Mouse (Mus musculus) midbrain, embryonic 13.5 days (tissue): ENCODE data around the gene Ccdc116. TPM values are rescaled to one million over a fixed set of nuclear protein-coding genes. Genes with fewer than 3 reads are reported as not detected.
A peak's percentile ranks its signal among the peaks of the same experiment; 100 is the strongest.

Experiments used
- ATAC-seq: fragments of 200-750 bp; cut with Nextera tagmentation; 2 replicates; pipeline ENCODE4 v1.8.0; 2017; ENCODE audit warnings: mild to moderate bottlenecking, moderate TSS enrichment, moderate library complexity
- H3K27ac ChIP-seq: fragments of 300-500 bp; sonication (generic); 2 replicates; pipeline ENCODE4 v1.5.1; 2015; ENCODE audit warnings: inconsistent platforms, mild to moderate bottlenecking, moderate library complexity
- H3K27me3 ChIP-seq: fragments of 300-500 bp; sonication (generic); 2 replicates; pipeline ENCODE4 v1.6.1; 2015; ENCODE audit warnings: mild to moderate bottlenecking, inconsistent platforms
- H3K36me3 ChIP-seq: fragments of 300-500 bp; sonication (generic); 2 replicates; pipeline ENCODE4 v1.6.1; 2015; ENCODE audit warnings: mild to moderate bottlenecking, inconsistent platforms
- H3K4me1 ChIP-seq: fragments of 300-500 bp; sonication (generic); replicated peaks from 2 replicates; pipeline ENCODE4 v1.6.1; 2015; ENCODE audit warnings: inconsistent platforms
- H3K4me2 ChIP-seq: fragments of 300-500 bp; sonication (generic); replicated peaks from 2 replicates; pipeline ENCODE4 v1.6.1; 2015; ENCODE audit warnings: moderate library complexity, mild to moderate bottlenecking, inconsistent platforms
- H3K4me3 ChIP-seq: fragments of 300-500 bp; sonication (generic); replicated peaks from 2 replicates; pipeline ENCODE4 v1.5.1; 2015; ENCODE audit warnings: mild to moderate bottlenecking, inconsistent platforms
- H3K9ac ChIP-seq: fragments of 300-500 bp; sonication (generic); replicated peaks from 2 replicates; pipeline ENCODE4 v1.6.1; 2015; ENCODE audit warnings: mild to moderate bottlenecking, inconsistent platforms
- H3K9me3 ChIP-seq: fragments of 300-500 bp; sonication (generic); 2 replicates; pipeline ENCODE4 v1.6.1; 2016; ENCODE audit warnings: mild to moderate bottlenecking, inconsistent platforms
- WGBS: fragments of 180-500 bp; shearing (Covaris S2); methylation state at CpG from one replicate; pipeline ENCODE4 v1.1.7; 2015; 5-methylcytosine and 5-hydroxymethylcytosine counted together
- polyA plus RNA-seq: library from polyadenylated mRNA; unstranded; fragments of >200 nt; fragmentation: Nextera tagmentation; extraction: Ambion mirVana; gene quantifications from 2 replicates; pipeline ENCODE4 v1.2.1, GENCODE M21; 2015

Ccdc116 gene
- polyA plus RNA-seq, 1 experiment from 2014 or later: 1.1 TPM

DNA sequence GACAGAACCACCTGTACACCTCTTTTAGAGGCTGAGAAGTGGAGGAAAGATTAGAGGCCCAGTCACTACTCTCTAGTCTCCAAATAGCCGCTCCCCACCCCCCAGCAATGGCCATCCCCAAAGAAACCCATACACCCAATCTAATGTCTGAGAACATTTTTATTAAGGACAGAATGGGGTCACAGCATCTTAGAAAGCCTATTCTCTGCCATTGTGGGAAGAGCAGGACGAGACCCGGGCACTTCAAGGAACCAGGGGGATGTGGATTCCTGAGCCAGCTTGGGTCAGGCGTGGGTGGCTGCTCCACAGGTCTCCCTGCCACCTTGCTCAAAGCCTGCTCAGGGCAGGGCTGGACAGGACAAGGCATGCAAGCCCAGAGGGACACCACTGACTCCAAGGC, 4.8 kb upstream of the Ccdc116 start:
- ATAC-seq: no peak
- H3K27ac ChIP-seq: no peak overlapping the region
- H3K4me2 ChIP-seq: no peak overlapping the region
- peaks cover 17% of the 10 kb centered on the region for H3K4me1 ChIP-seq
- H3K9ac ChIP-seq: no peak overlapping the region
- H3K9me3 ChIP-seq: no peaks in the 10 kb centered on the region
- WGBS: 98% methylated on average over 4 of the region's 4 CpGs
- H3K4me3 ChIP-seq: no peak overlapping the region
- H3K27me3 ChIP-seq: 0 out of 2 replicates have a peak, but pooled peaks cover 2% of the 10 kb centered on the region
- peaks cover 43% of the 10 kb centered on the region for H3K36me3 ChIP-seq

GRCm38 (mm10) chr16:17150520-17151258, 3.7 kb upstream of the Ccdc116 start:
- ATAC-seq: no peak
- Histone ChIP-seq H3K36me3 (peaks cover 37% of the 10 kb centered on the region), H3K4me1 (peaks cover 18% of the 10 kb centered on the region), H3K27ac (no peak overlapping the region), H3K4me2 (no peak overlapping the region), H3K27me3 (0 out of 2 replicates have a peak, but pooled peaks cover 2% of the 10 kb centered on the region), H3K9ac (no peak overlapping the region), H3K9me3 (no peaks in the 10 kb centered on the region), H3K4me3 (no peak overlapping the region)
- whole genome bisulfite sequencing: 90% methylated on average over 7 of the region's 7 CpGs

DNA sequence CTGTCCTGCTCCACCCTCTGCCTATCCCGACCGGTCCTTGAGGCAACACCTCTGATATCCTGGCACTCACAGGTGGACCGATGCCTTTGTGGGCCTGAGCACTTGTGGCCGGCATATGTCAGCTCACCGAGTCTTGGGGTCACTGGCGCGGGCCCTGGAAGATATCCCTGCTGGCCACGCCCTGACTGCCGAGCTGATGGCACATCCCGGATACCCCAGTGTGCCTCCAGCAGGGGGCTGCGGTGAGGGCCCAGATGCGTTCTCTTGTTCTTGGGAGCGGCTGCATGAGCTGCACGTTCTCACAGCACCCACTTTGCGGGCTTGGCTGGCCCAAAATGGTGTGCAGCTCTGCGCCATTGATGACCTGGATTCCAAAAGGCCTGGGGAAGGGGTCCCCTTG, 1.1 kb upstream of the Ccdc116 start:
- ATAC-seq: peak; percentile 21
- H3K27ac ChIP-seq: no peak overlapping the region
- WGBS: 9% methylated on average over 16 of the region's 16 CpGs
- peaks cover 18% of the 10 kb centered on the region for H3K4me1 ChIP-seq
- H3K4me3 ChIP-seq: peak overlapping the region; percentile 62
- H3K4me2 ChIP-seq: peak overlapping the region; percentile 92
- H3K36me3 ChIP-seq: peaks cover 18% of the 10 kb centered on the region
- peak overlapping the region; percentile 76 for H3K9ac ChIP-seq
- no peaks in the 10 kb centered on the region for H3K9me3 ChIP-seq
- H3K27me3 ChIP-seq: 0 out of 2 replicates have a peak, but pooled peaks cover 2% of the 10 kb centered on the region

DNA sequence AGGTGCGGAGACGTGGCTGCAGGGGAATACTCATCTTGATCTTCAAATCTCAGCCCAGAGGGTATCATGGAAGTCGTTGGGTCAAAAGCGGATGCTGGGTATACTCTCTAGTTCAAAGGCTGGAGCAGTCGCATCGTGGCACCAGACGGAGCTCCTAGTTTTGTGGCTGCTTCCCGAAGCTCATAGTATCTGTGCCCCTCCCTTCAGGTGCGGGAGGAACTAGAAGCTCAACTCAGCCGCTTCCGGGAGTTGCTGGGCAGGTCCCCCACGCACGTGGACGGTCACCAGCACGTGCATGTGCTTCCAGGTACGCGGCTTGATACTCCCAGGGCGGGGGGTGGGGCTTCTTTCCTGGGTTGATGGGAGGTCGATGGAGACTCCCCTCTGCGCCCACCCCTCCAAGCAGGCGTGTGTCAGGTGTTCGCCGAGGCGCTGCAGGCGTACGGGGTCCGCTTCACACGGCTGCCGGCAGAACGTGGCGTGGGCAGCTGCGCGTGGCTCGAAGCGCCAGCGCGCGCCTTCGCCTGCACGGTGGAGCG, 431 bp upstream of the Ccdc116 start:
- H3K4me1 ChIP-seq: peaks cover 18% of the 10 kb centered on the region
- H3K9me3 ChIP-seq: no peaks in the 10 kb centered on the region
- peak overlapping the region; percentile 62 for H3K4me3 ChIP-seq
- H3K27me3 ChIP-seq: 0 out of 2 replicates have a peak, but pooled peaks cover 2% of the 10 kb centered on the region
- H3K4me2 ChIP-seq: peak overlapping the region; percentile 92
- H3K36me3 ChIP-seq: peaks cover 12% of the 10 kb centered on the region
- WGBS: under 1% methylated on average over 41 of the region's 41 CpGs
- peak; percentile 49 for ATAC-seq
- peak overlapping the region; percentile 65; the same call in 1 of the 2 replicates for H3K27ac ChIP-seq
- H3K9ac ChIP-seq: peak overlapping the region; percentile 76

DNA sequence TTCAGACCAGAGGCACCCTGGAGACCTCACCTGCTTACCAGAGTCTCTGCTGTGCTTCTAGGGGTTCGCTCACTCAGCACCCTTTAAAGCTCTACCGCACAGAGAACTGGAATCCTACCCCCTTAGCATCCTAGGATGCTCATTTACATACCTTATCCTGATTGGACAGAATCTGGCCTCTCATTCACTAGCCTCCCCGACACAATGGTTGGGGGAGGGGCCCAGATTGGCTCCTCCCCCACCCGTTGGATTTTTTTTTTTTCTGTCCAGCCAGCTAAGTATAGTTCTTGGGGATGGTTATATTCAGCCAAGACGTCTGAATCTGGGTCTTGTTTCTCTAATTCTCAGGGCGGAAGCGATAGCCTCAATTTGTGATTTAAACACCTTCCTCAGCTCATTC, 2.7 kb downstream of the Ccdc116 start, which contains the start of gene Ydjc:
Gene Ydjc (plus strand): TSS at position 283 of the 400 bp plus-strand sequence.
- Histone ChIP-seq H3K4me2 (no peak within 1 kb of the TSS), H3K4me3 (no peak within 1 kb of the TSS), H3K36me3 (no peaks in the 10 kb centered on the region), H3K27ac (no peak within 1 kb of the TSS), H3K4me1 (peaks cover 18% of the 10 kb centered on the region), H3K27me3 (0 out of 2 replicates have a peak, but pooled peaks cover 2% of the 10 kb centered on the region), H3K9me3 (no peaks in the 10 kb centered on the region), H3K9ac (no peak within 1 kb of the TSS)
- ATAC-seq: no peak
- 17% methylated on average over 7 of the region's 7 CpGs for WGBS

DNA sequence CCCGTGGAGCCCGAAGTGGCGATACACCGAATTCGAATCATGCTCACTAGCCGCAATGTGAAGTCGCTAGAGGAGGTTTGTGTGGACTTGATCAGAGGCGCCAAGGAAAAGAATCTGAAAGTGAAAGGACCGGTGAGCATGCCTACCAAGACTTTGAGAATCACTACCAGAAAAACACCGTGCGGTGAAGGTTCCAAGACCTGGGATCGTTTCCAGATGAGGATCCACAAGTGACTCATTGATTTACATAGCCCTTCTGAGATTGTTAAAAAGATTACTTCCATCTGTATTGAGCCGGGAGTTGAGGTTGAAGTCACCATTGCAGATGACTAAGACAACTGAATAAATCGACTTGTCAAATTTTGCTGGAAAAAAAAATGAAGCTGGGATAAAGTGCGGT, 9.7 kb downstream of the Ccdc116 start:
- H3K27me3 ChIP-seq: no peaks in the 10 kb centered on the region
- 88% methylated on average over 15 of the region's 15 CpGs for WGBS
- no peak overlapping the region for H3K4me2 ChIP-seq
- no peaks in the 10 kb centered on the region for H3K9me3 ChIP-seq
- no peak overlapping the region for H3K27ac ChIP-seq
- no peaks in the 10 kb centered on the region for H3K36me3 ChIP-seq
- H3K4me3 ChIP-seq: no peak overlapping the region
- H3K4me1 ChIP-seq: peaks cover 6% of the 10 kb centered on the region
- no peak for ATAC-seq
- H3K9ac ChIP-seq: no peak overlapping the region

DNA sequence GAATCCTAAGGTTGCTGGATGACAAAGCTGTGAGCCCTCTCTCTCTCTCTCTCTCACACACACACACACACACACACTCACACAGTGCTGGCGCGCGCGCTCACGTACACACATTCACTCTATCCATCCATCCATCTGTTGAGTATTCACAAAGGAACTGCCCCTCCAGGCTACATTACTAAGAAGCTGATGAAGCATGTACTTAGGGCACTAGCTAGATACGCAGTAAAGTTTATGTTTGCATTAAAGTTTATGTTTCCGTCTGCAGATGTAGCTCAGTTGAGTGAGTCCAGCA, 14.2 kb downstream of the Ccdc116 start:
- no peak for ATAC-seq
- H3K4me3 ChIP-seq: peak overlapping the region; percentile 85
- H3K4me1 ChIP-seq: peaks cover 20% of the 10 kb centered on the region
- H3K27me3 ChIP-seq: no peaks in the 10 kb centered on the region
- H3K9ac ChIP-seq: peak overlapping the region; percentile 48; the same call in 1 of the 2 replicates
- peak overlapping the region; percentile 97 for H3K4me2 ChIP-seq
- no peak overlapping the region for H3K27ac ChIP-seq
- H3K36me3 ChIP-seq: no peaks in the 10 kb centered on the region
- 33% methylated on average over 7 of the region's 7 CpGs for WGBS
- no peaks in the 10 kb centered on the region for H3K9me3 ChIP-seq

DNA sequence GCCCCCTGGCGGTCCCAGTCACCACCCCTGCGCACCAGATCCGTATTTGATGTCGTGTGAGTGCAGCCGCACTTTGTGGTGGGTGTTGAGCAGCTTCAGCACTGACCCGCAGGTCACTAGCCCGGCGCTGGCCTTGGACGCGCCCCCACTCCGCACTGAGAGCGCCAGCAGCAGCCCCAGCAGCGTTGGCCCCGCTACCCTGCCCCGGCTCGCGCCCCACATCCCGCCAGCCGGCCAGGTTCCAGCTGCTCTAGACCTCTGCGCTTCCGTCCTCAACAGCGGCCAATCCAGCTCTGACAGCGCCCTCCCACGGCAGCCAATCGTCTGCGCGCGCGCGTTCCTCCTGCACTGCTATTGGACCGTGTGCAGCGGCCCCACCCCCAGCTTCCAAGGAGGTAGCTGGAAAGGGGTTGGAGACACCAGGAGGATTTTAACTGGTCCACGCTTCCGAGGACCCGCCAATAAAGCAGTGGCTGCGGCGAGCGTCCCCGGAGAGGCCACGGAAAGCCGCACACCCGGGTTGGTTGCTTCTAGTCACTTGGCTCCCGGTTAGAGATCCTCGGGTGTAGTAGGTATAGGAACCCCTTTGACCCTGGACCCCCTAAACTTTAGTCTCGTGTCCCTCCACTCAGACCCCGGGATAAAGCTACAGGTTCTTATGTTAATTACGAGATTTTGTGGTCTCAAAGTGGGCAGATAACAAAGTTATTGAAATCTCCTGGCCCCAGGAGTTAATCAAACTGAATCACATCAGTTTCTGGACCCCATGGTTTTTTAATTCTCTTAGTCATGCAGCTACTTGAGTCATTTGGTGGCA, 14.7 kb downstream of the Ccdc116 start, which contains the start of gene Sdf2l1:
Gene Sdf2l1 (minus strand): TSS at position 295 of the 817 bp plus-strand sequence.
- Histone ChIP-seq H3K9me3 (no peaks in the 10 kb centered on the region), H3K27ac (peak within 1 kb of the TSS; percentile 82), H3K9ac (peak within 1 kb of the TSS; percentile 78), H3K27me3 (no peaks in the 10 kb centered on the region), H3K36me3 (no peaks in the 10 kb centered on the region), H3K4me1 (peaks cover 20% of the 10 kb centered on the region), H3K4me2 (peak within 1 kb of the TSS; percentile 97), H3K4me3 (peak within 1 kb of the TSS; percentile 85)
- WGBS: under 1% methylated on average over 47 of the region's 47 CpGs
- peak; percentile 99 for ATAC-seq

GRCm38 (mm10) chr16:17131191-17132088, 15.6 kb downstream of the Ccdc116 start:
- WGBS: 4% methylated on average over 43 of the region's 43 CpGs
- Histone ChIP-seq H3K4me3 (peak overlapping the region; percentile 85), H3K4me1 (peaks cover 20% of the 10 kb centered on the region), H3K27me3 (no peaks in the 10 kb centered on the region), H3K36me3 (no peaks in the 10 kb centered on the region), H3K27ac (peak overlapping the region; percentile 82), H3K4me2 (peak overlapping the region; percentile 97), H3K9ac (peak overlapping the region; percentile 78), H3K9me3 (no peaks in the 10 kb centered on the region)
- ATAC-seq: no peak

DNA sequence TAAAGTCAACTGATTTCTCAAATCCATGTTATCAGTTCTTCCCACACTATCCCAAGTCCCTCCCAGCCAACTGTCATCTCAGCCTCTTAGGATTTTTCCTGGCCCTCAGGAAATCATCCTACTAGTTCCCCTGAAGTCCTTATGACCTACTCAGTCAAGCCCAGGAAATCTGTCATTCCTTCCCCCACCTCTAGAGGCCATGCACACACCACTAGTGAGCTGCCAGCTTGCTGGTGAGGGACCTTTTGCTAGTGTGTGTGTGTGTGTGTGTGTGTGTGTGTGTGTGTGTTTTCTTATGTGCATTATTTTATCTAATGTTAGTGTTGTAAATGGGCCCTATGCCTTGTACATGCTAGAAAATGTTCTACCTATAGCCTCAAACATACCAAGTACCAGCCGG, 19.7 kb downstream of the Ccdc116 start:
- Histone ChIP-seq H3K4me2 (no peak overlapping the region), H3K4me3 (no peak overlapping the region), H3K27me3 (no peaks in the 10 kb centered on the region), H3K9ac (no peak overlapping the region), H3K4me1 (peaks cover 43% of the 10 kb centered on the region), H3K9me3 (no peaks in the 10 kb centered on the region), H3K36me3 (no peaks in the 10 kb centered on the region), H3K27ac (no peak overlapping the region)
- ATAC-seq: no peak
- WGBS: 100% methylated on average over 1 of the region's 1 CpGs

GRCm38 (mm10) chr16:17124871-17125520, 22.0 kb downstream of the Ccdc116 start, which contains the start of gene 2610318N02Rik:
Gene 2610318N02Rik, minus strand, starts transcription at chr16:17125167.
- peak within 1 kb of the TSS; percentile 30; the same call in 1 of the 2 replicates for H3K27ac ChIP-seq
- no peaks in the 10 kb centered on the region for H3K9me3 ChIP-seq
- peak within 1 kb of the TSS; percentile 70 for H3K9ac ChIP-seq
- H3K27me3 ChIP-seq: no peaks in the 10 kb centered on the region
- H3K4me3 ChIP-seq: peak within 1 kb of the TSS; percentile 56
- peaks cover 9% of the 10 kb centered on the region for H3K36me3 ChIP-seq
- H3K4me2 ChIP-seq: peak within 1 kb of the TSS; percentile 69
- WGBS: 0% methylated on average over 25 of the region's 25 CpGs
- H3K4me1 ChIP-seq: peaks cover 37% of the 10 kb centered on the region
- ATAC-seq: peak; percentile 95
